Mouse (Mus musculus) bone marrow, adult 2 months (tissue): ENCODE data around the gene Rims3. TPM values are rescaled to one million over a fixed set of nuclear protein-coding genes. Genes with fewer than 3 reads are reported as not detected.

Experiments
- H3K27ac ChIP-seq: fragments of 200-500 bp; 2 replicates; pipeline ENCODE4 v1.5.1; 2012; ENCODE audit warnings: low read depth, mild to moderate bottlenecking, control low read depth, inconsistent platforms, low read length; ENCODE audit not compliant: control insufficient read depth, poor library complexity, insufficient read depth
- H3K4me1 ChIP-seq: fragments of 200-500 bp; 2 replicates; pipeline ENCODE4 v1.6.1; 2011; ENCODE audit warnings: low read length; ENCODE audit not compliant: control insufficient read depth, insufficient read depth
- H3K4me3 ChIP-seq: fragments of 200-500 bp; replicated peaks from 2 replicates; pipeline ENCODE3; 2011; ENCODE audit warnings: mild to moderate bottlenecking, low read depth, low read length, control low read depth; ENCODE audit not compliant: control insufficient read depth
- CTCF ChIP-seq: fragments of 200-500 bp; IDR thresholded peaks from 2 replicates; pipeline ENCODE4 v1.5.1; 2011; ENCODE audit warnings: low read length, control low read depth; ENCODE audit not compliant: control insufficient read depth, insufficient read depth
- POLR2A ChIP-seq: fragments of 200-500 bp; IDR thresholded peaks from 2 replicates; pipeline ENCODE4 v1.6.1; 2011; ENCODE audit warnings: low read depth, mild to moderate bottlenecking, control low read depth, low read length, borderline replicate concordance; ENCODE audit not compliant: control insufficient read depth
- WGBS: fragments of 180-500 bp; shearing (Covaris S2); methylation state at CpG from one replicate; pipeline ENCODE4 v1.1.7; 2018; 5-methylcytosine and 5-hydroxymethylcytosine counted together
- polyA plus RNA-seq: library from polyadenylated mRNA; stranded (reverse); fragments of >200 nt; gene quantifications from 2 replicates; pipeline ENCODE4 v1.2.4, GENCODE M21; 2011; ENCODE audit warnings: low replicate concordance; ENCODE audit not compliant: missing spikeins, insufficient read depth, insufficient read length

Rims3 gene
- polyA plus RNA-seq, 1 experiment = 2.9 TPM

DNA sequence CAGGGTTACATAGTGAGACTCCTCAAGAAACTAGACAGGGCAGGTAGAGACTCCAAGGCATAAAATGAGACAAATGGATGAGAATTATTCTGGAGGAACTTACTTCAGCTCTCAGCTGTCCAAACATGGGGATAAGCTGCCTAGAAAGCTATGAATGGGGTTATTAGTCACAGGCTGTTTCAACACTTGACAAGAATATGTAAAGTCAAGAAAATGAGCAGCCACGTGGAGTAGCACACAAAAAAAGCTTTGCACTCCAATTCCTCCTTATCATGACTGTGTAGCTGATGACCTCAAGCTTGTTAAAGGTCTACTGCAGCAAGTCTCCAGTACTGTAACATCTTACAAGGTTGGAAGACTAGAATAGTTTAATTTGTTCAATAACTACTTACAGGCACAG, 35.3 kb upstream of the Rims3 start:
- WGBS = 30% methylated on average over 1 of the region's 1 CpGs
- Histone ChIP-seq H3K27ac (no peak overlapping the region), H3K4me3 (no peak overlapping the region), H3K4me1 (no peaks in the 10 kb centered on the region; the same call in 1 of the 2 replicates)
- TF ChIP-seq CTCF (no peak), POLR2A (no peak)

DNA sequence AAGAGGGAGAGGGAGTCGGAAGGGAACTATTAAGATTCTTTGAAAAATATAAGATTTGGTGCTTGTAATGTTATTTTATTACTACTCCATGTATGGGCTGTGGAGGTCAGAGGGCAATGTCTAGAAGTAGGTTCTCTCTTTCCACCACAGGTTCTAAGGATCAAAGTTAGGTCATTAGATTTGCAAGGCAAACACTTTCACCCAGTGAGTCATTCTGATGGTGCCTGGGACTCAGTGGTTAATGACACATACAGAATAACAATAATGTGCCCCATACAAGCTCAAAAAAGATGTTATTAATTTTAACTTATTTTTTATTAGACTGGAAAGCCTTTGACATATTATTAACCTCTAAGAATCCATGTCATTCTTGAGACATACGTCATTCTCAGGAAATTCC, 34.7 kb upstream of the Rims3 start:
- Histone ChIP-seq H3K4me3 (no peak overlapping the region), H3K27ac (no peak overlapping the region), H3K4me1 (no peaks in the 10 kb centered on the region; the same call in 1 of the 2 replicates)
- 90% methylated on average over 2 of the region's 2 CpGs for WGBS
- TF ChIP-seq POLR2A = no peak
- TF ChIP-seq CTCF = no peak

DNA sequence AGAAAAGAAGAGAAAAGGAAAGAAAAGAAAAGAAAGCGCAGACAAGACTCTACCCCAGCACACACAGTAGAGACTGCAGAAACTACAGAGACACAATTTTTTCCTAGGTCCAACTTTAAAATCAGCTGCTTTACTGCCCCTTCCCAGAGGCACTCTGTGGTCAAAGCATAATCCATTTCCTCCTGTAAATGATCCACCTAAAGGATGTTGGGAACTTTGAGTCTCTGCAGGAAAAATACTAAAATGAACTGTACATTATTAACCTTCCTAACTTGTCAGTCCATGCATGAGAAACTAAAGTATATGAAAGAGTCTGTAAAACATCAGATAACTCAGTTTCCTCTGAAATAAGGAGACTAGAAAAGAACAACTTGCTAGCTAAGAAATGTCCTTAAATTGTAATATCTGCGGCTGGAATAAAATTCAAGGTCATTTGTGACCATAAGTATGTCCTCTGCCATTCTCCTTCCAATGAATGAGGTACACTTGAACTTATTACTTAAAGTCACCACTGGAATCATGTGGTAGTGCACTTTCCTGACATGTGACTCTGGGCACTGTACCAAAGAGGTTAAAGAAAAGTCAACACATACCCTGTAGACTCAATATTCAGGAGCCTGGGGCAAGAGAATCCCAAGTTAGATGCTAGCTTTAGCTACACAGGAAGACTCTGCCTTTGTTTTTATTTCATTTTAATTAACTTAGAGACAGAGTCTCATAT, 32.3 kb upstream of the Rims3 start:
- peaks cover 1% of the 10 kb centered on the region; the same call in 1 of the 2 replicates for H3K4me1 ChIP-seq
- H3K4me3 ChIP-seq = no peak overlapping the region
- WGBS = 87% methylated on average over 2 of the region's 2 CpGs
- no peak for TF ChIP-seq CTCF
- no peak for TF ChIP-seq POLR2A
- no peak overlapping the region for H3K27ac ChIP-seq

DNA sequence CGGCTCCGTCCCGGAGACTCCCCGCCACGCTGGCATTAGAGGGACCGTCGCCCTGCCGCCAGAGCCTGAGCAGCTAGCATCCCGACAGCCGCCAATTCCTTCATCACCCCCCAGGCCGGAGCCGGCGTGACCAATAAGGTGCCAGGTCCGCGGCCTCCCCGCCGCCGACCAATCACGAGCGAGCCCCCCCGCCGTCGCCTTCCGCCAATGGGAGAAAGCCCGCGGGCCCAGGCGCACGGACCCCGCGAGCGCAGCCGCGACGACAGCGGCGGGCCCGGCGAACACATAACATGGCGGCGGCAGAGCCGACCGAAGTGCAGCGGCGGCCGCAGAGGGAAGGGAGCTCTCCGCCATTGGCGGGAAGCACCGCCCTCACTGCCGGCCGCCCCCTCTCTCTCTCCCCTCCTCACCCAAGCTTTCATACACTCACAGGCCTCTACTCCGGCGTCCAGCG, 29.5 kb upstream of the Rims3 start:
- WGBS = under 1% methylated on average over 52 of the region's 53 CpGs
- peak overlapping the region; percentile 100 for H3K27ac ChIP-seq
- TF ChIP-seq CTCF (no peak), POLR2A (peak; percentile 86; the same call in 1 of the 2 replicates)
- H3K4me3 ChIP-seq = peak overlapping the region; percentile 95
- peaks cover 1% of the 10 kb centered on the region; the same call in 1 of the 2 replicates for H3K4me1 ChIP-seq

DNA sequence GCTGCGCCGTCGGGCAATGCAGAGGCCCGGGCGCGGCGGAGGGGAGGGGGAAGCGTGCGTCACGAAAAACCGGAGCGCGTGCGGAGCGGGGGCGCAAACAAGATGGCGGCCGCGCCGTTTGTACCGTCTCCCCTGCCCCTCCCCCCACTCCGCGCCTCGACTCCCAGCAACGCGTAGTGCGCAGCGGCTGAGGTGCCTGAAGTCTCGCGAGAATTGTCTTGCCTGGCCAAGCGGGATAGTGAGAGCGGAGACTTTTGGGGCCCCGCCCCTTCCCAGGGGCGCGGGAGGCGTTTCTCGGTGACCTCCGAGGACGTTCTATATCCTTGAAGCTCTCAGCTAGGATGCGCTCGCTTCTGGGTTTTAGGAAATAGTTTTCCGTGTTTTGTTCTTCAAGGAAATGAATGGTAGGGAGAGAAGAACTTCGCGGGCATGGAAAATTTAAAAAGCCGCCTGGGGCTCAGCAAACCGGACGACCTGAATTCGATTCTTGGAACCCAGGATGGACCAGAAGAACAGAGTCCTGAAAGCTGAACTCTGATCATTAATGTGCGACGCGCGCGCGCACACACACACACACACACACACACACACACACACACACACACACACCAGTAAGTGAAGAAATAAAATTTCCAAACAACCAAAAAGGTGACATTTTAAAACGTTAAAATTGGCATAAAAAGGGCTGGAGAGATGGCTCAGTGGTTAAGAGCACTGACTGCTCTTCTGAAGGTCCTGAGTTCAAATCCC, 28.9 kb upstream of the Rims3 start:
- under 1% methylated on average over 55 of the region's 55 CpGs for WGBS
- Histone ChIP-seq H3K4me1 (peaks cover 1% of the 10 kb centered on the region; the same call in 1 of the 2 replicates), H3K4me3 (peak overlapping the region; percentile 95), H3K27ac (peak overlapping the region; percentile 100)
- TF ChIP-seq CTCF = no peak
- peak; percentile 57; the same call in 1 of the 2 replicates for TF ChIP-seq POLR2A

DNA sequence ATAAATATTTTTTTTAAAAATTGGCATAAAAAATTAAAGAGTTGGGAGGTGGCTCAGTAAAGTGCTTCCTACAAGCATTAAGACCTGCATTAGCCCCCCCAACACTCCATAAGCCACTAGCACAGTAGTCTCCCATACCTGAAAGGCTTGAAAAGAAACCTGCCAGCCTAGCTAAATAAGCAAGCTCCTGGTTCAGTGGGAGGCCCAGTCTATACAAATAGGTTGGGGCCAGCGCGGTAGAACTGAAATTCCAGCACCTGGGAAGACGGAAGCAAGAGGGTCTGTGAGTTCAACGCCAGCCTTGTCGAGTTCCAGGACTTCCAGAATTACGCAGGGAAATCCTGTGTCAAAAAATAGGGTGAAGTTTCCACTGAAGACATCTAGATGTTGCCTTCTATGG, 28.2 kb upstream of the Rims3 start:
- Histone ChIP-seq H3K4me3 (no peak overlapping the region), H3K27ac (peak overlapping the region; percentile 63; the same call in 1 of the 2 replicates), H3K4me1 (peaks cover 1% of the 10 kb centered on the region; the same call in 1 of the 2 replicates)
- TF ChIP-seq POLR2A = no peak
- no peak for TF ChIP-seq CTCF
- WGBS = 92% methylated on average over 6 of the region's 6 CpGs

DNA sequence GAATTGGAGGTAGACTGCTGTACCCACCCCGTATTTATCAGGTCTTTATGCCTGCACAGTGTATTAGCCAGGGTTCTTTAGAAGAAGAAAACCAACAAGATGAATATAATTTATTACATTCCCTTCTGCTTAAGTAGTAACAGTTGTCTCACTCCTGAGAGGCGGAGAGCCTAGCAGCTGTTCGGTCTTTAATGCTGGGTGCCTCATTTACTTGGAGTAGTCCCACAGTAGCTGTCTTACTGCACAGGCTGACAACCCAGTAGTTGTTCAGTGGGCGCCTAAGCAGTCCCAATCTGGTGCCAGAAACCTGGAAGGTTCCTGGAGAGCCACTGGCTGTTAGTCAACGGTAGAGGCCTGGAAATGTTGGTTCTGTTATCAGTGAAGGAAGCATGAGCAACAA, 23.8 kb upstream of the Rims3 start:
- 76% methylated on average over 5 of the region's 5 CpGs for WGBS
- Histone ChIP-seq H3K27ac (no peak overlapping the region), H3K4me3 (no peak overlapping the region), H3K4me1 (peaks cover 1% of the 10 kb centered on the region; the same call in 1 of the 2 replicates)
- TF ChIP-seq POLR2A (no peak), CTCF (no peak)

DNA sequence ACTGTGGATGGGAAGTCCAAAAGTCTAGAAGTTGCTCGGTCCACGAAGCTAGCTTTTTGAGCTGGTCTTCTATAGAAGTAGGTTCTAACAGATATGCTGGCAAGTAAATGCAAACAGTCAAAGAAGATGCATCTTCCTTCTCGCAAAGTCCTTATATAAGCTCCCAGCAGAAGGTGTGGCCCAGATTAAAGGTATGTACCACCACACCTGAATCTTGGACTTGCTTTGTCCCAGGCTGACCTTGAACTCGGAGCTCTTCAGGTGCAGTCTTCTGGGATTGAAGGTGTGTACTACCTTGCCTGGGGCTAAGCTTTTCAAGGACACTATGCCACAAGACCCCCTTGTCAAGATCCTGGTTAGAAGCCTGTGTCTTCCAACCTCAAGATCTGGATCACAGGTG, 23.1 kb upstream of the Rims3 start, which contains the start of gene Nfyc:
Nfyc (minus strand) TSS at position 101 of the 400 bp plus-strand sequence.
- no peak within 1 kb of the TSS for H3K27ac ChIP-seq
- TF ChIP-seq POLR2A = no peak
- TF ChIP-seq CTCF = no peak
- 84% methylated on average over 4 of the region's 4 CpGs for WGBS
- peaks cover 1% of the 10 kb centered on the region; the same call in 1 of the 2 replicates for H3K4me1 ChIP-seq
- H3K4me3 ChIP-seq = no peak within 1 kb of the TSS
